Mouse (Mus musculus): ENCODE data around the gene Nectin1. TPM values are rescaled to one million over a fixed set of nuclear protein-coding genes. Genes with fewer than 3 reads are reported as not detected.
A peak's percentile ranks its signal among the peaks of the same experiment; 100 is the strongest.

Nectin1 gene
- polyA plus RNA-seq, 1 experiment from 2014 or later = 11.0 TPM

GRCm38 (mm10) chr9:43729450-43730266, 14.1 kb upstream of the Nectin1 start:
- 14% methylated on average over 10 of the region's 10 CpGs for WGBS

GRCm38 (mm10) chr9:43730284-43731027, 13.3 kb upstream of the Nectin1 start:
- WGBS = 15% methylated on average over 22 of the region's 22 CpGs
- Histone ChIP-seq H3K9ac (replicated peaks) (peak overlapping the region; percentile 40; the same call in 1 of the 2 replicates), H3K4me2 (replicated peaks) (no peak overlapping the region), H3K36me3 (no peaks in the 10 kb centered on the region), H3K27ac (no peak overlapping the region), H3K4me1 (replicated peaks) (peaks cover 38% of the 10 kb centered on the region), H3K9me3 (no peaks in the 10 kb centered on the region), H3K4me3 (replicated peaks) (no peak overlapping the region), H3K27me3 (peaks cover 13% of the 10 kb centered on the region)
- ATAC-seq = peak; percentile 54

More at GRCm38 (mm10) chr9:43729450-43730266, 14.1 kb upstream of the Nectin1 start:
- no peaks in the 10 kb centered on the region for H3K36me3 ChIP-seq
- H3K27ac ChIP-seq = no peak overlapping the region
- ATAC-seq = peak; percentile 63
- peak overlapping the region; percentile 40; the same call in 1 of the 2 replicates for H3K9ac ChIP-seq (replicated peaks)
- H3K27me3 ChIP-seq = peaks cover 13% of the 10 kb centered on the region
- no peak overlapping the region for H3K4me2 ChIP-seq (replicated peaks)
- H3K4me3 ChIP-seq (replicated peaks) = no peak overlapping the region
- H3K4me1 ChIP-seq (replicated peaks) = peaks cover 38% of the 10 kb centered on the region
- H3K9me3 ChIP-seq = no peaks in the 10 kb centered on the region

DNA sequence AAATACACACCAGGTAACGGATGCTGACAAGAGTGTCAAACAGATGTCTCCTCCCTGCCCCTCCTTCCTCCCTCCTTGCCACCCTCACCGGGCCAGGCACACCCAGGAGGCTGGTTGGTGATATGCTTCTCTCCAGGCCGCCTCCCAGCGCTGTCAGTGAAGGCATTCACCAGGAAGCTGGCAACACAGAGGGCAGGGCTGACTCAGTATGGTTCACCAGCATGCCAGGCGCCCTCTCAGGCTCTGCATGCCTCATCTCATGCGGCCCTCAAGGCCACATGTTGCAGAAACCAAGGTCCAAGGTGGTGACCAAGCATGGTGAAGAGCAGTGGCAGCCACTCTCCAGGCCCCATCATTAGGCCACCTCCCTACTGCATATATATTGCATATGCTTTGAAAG, 11.9 kb upstream of the Nectin1 start:
- Histone ChIP-seq H3K27me3 (peaks cover 13% of the 10 kb centered on the region), H3K27ac (no peak overlapping the region), H3K9me3 (no peaks in the 10 kb centered on the region), H3K4me3 (replicated peaks) (no peak overlapping the region), H3K9ac (replicated peaks) (no peak overlapping the region), H3K4me2 (replicated peaks) (no peak overlapping the region), H3K36me3 (no peaks in the 10 kb centered on the region), H3K4me1 (replicated peaks) (peaks cover 40% of the 10 kb centered on the region)
- ATAC-seq = no peak
- 80% methylated on average over 6 of the region's 6 CpGs for WGBS

- peaks cover 48% of the 10 kb centered on the region for H3K4me1 ChIP-seq (replicated peaks)
- H3K4me3 ChIP-seq (replicated peaks) = no peak overlapping the region
- 61% methylated on average over 8 of the region's 8 CpGs for WGBS
- H3K27ac ChIP-seq = no peak overlapping the region
- no peak for ATAC-seq
- H3K4me2 ChIP-seq (replicated peaks) = no peak overlapping the region
- peaks cover 12% of the 10 kb centered on the region for H3K27me3 ChIP-seq
- no peaks in the 10 kb centered on the region for H3K36me3 ChIP-seq
- no peak overlapping the region for H3K9ac ChIP-seq (replicated peaks)
- H3K9me3 ChIP-seq = no peaks in the 10 kb centered on the region
Observed at GRCm38 (mm10) chr9:43732671-43733070, 11.1 kb upstream of the Nectin1 start.

DNA sequence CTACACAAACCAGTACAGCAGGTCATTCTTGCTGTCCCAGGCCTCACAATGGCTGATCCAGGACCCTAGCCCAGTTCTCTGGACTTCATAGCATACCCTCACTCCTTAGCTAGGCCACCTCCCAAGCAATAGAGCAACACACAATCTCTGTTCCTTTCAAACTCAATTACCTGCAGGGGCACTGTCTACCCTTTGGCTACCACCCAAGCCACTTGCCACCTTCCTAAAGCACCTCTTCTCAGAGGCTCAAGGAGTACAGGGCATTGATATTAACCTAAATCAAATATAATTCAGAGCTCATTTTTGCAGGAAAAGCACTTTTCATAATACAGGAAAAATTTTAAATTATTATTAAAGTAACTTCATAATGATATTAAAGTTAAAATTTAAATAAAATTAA, 8.8 kb upstream of the Nectin1 start:
- Histone ChIP-seq H3K9me3 (no peaks in the 10 kb centered on the region), H3K27ac (no peak overlapping the region), H3K27me3 (peaks cover 9% of the 10 kb centered on the region), H3K4me2 (replicated peaks) (no peak overlapping the region), H3K4me1 (replicated peaks) (peaks cover 55% of the 10 kb centered on the region), H3K4me3 (replicated peaks) (no peak overlapping the region), H3K9ac (replicated peaks) (no peak overlapping the region), H3K36me3 (no peaks in the 10 kb centered on the region)
- ATAC-seq = no peak

DNA sequence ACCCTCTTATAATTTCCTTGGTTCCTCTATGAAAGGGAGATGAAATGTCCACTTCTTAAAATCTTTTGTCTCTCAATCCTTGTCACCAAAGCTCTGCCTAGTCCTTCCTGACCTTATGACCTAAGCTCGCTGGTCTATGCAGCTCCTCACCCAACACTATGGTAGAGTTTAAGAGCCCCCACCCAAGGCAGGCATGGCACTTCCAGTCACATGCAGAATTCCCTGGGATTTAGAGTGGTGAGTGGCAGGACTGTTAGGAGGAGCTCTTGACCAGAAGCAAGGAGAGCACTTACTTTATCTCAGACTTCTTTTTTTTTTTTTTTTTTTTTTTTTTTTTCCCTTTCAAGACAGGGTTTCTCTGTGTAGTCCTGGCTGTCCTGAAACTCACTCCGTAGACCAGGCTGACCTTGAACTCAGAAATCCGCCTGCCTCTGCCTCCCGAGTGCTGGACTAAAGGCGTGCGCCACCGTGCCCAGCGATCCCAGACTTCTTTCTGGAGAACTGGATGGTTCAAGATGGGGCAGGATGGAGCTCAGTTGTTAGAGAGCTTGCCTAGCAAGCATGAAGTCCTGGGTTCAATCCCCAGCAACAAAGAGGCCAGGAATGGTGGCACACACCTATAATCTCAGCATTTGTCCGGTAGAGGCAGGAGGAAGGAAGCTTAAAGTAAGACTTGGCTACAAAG, 7.6 kb upstream of the Nectin1 start:
- Histone ChIP-seq H3K9ac (replicated peaks) (no peak overlapping the region), H3K4me2 (replicated peaks) (no peak overlapping the region), H3K4me3 (replicated peaks) (no peak overlapping the region), H3K4me1 (replicated peaks) (peaks cover 48% of the 10 kb centered on the region), H3K36me3 (no peaks in the 10 kb centered on the region), H3K27ac (no peak overlapping the region), H3K9me3 (no peaks in the 10 kb centered on the region), H3K27me3 (peaks cover 11% of the 10 kb centered on the region)
- ATAC-seq = no peak
- 93% methylated on average over 9 of the region's 9 CpGs for WGBS

- H3K36me3 ChIP-seq = no peaks in the 10 kb centered on the region
- no peak overlapping the region for H3K4me3 ChIP-seq (replicated peaks)
- peaks cover 42% of the 10 kb centered on the region for H3K4me1 ChIP-seq (replicated peaks)
- no peak for ATAC-seq
- H3K4me2 ChIP-seq (replicated peaks) = peak overlapping the region; percentile 45
- H3K9me3 ChIP-seq = no peaks in the 10 kb centered on the region
- peaks cover 10% of the 10 kb centered on the region; the same call in 1 of the 2 replicates for H3K27me3 ChIP-seq
- no peak overlapping the region for H3K9ac ChIP-seq (replicated peaks)
- 14% methylated on average over 3 of the region's 3 CpGs for WGBS
- no peak overlapping the region; the same call in 1 of the 2 replicates for H3K27ac ChIP-seq
Observed at GRCm38 (mm10) chr9:43737331-43737730, 6.5 kb upstream of the Nectin1 start.

DNA sequence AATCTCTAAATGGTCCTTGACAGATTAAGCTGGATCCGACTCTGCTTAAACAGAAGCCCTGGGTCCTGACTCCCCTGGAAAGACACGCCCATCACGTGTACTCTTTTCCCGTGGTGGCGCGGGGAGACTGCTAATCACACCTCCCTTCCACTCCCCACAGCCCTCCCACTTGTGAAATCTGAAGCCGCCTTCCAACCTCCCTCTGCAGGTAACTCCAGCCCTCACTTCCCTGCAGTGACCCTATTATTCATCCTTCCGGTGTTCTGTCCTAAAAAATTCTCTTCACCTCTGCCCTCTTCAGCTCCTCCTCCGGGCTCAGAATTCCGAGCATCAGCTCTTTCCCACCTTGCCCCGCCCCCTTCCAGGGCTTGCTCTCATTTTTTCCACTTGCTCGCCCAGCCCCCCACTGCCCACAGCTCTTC, 5.9 kb upstream of the Nectin1 start:
- under 1% methylated on average over 12 of the region's 12 CpGs for WGBS
- no peak overlapping the region for H3K4me3 ChIP-seq (replicated peaks)
- no peaks in the 10 kb centered on the region for H3K9me3 ChIP-seq
- no peak overlapping the region for H3K27ac ChIP-seq
- peak overlapping the region; percentile 45 for H3K4me2 ChIP-seq (replicated peaks)
- no peak for ATAC-seq
- peaks cover 41% of the 10 kb centered on the region for H3K4me1 ChIP-seq (replicated peaks)
- peaks cover 10% of the 10 kb centered on the region; the same call in 1 of the 2 replicates for H3K27me3 ChIP-seq
- H3K36me3 ChIP-seq = no peaks in the 10 kb centered on the region
- 0 out of 2 replicates have a peak overlapping the region, but pooled peaks have one; percentile 23 for H3K9ac ChIP-seq (replicated peaks)

- H3K36me3 ChIP-seq = no peaks in the 10 kb centered on the region
- H3K27me3 ChIP-seq = peaks cover 10% of the 10 kb centered on the region; the same call in 1 of the 2 replicates
- peaks cover 40% of the 10 kb centered on the region for H3K4me1 ChIP-seq (replicated peaks)
- 28% methylated on average over 6 of the region's 6 CpGs for WGBS
- ATAC-seq = no peak
- H3K9ac ChIP-seq (replicated peaks) = no peak overlapping the region
- H3K27ac ChIP-seq = no peak overlapping the region
- no peaks in the 10 kb centered on the region for H3K9me3 ChIP-seq
- H3K4me2 ChIP-seq (replicated peaks) = peak overlapping the region; percentile 45; the same call in 1 of the 2 replicates
- H3K4me3 ChIP-seq (replicated peaks) = no peak overlapping the region
Observed at GRCm38 (mm10) chr9:43738480-43739084, 5.2 kb upstream of the Nectin1 start.

GRCm38 (mm10) chr9:43741277-43741676, 2.5 kb upstream of the Nectin1 start:
- H3K27ac ChIP-seq = no peak overlapping the region
- ATAC-seq = no peak
- peaks cover 10% of the 10 kb centered on the region; the same call in 1 of the 2 replicates for H3K27me3 ChIP-seq
- H3K36me3 ChIP-seq = no peaks in the 10 kb centered on the region
- no peak overlapping the region for H3K4me3 ChIP-seq (replicated peaks)
- no peaks in the 10 kb centered on the region for H3K9me3 ChIP-seq
- H3K9ac ChIP-seq (replicated peaks) = no peak overlapping the region
- no peak overlapping the region for H3K4me2 ChIP-seq (replicated peaks)
- H3K4me1 ChIP-seq (replicated peaks) = peaks cover 46% of the 10 kb centered on the region
- 86% methylated on average over 2 of the region's 2 CpGs for WGBS

DNA sequence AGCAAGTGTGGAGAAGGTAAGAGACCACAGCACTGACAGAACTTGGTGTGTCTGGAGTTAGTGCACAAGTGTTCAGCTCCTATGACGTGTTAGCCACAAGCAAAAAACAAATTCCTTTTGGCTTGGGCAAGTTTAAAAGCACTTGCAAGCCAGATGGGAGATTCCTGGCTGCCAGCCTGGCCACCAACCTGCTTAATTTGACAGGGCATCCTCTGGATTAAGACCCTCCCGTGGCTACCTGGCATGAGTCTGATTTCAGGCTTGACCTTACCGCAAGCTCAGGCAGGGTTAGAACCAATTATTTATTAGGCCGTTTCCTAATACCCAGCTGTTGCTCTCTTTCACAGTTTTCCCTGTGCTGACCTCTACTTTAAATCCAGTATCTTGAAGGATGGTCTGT, 1.7 kb upstream of the Nectin1 start:
- H3K27me3 ChIP-seq = peaks cover 10% of the 10 kb centered on the region; the same call in 1 of the 2 replicates
- H3K9me3 ChIP-seq = no peaks in the 10 kb centered on the region
- H3K9ac ChIP-seq (replicated peaks) = no peak overlapping the region
- H3K36me3 ChIP-seq = no peaks in the 10 kb centered on the region
- WGBS = 63% methylated on average over 4 of the region's 4 CpGs
- H3K27ac ChIP-seq = no peak overlapping the region
- H3K4me3 ChIP-seq (replicated peaks) = no peak overlapping the region
- no peak overlapping the region for H3K4me2 ChIP-seq (replicated peaks)
- no peak for ATAC-seq
- peaks cover 50% of the 10 kb centered on the region for H3K4me1 ChIP-seq (replicated peaks)

Data from midbrain, embryonic 13.5 days (tissue).